Mouse (Mus musculus): ENCODE results near the gene Gys2.

The Gys2 gene

DNA sequence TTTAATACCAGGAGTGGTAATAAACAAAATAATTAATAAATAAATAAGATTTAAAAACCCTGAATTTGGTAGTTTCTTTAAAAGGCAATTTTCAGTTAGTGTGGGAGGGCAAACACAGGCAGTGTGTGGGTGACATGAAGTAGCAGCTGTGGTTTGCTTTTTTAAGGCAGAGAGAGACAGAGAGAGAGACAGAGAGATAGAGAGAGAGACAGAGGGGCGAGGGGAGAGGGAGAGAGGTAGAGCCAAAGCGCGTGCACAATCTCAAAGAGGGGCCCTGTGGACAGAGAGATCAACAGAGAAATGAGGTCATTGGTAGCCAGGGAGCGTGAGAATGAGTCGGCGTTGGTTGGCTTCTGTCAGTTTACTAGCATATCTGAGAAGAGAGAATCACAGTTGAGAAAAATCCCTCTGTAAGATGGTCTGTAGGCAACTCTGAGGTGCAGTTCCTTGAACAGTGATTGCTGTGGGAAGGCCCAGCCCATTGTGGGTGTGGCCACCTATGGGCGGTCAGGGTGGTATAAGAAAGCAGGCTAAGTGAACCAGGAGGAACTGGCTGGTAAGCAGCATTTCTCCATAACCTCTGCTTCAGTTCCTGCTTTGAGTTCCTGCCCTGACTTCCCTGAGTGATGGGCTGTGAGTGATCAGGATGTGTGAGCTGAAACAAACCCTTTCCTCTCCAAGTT, 17.5 kb downstream of the Gys2 start:
- in situ Hi-C loops (cut with MboI), result no loop called here

- in situ Hi-C loops (cut with MboI), result no loop called here
Observed at GRCm38 (mm10) chr6:142453311-142453710, 19.6 kb downstream of the Gys2 start.

DNA sequence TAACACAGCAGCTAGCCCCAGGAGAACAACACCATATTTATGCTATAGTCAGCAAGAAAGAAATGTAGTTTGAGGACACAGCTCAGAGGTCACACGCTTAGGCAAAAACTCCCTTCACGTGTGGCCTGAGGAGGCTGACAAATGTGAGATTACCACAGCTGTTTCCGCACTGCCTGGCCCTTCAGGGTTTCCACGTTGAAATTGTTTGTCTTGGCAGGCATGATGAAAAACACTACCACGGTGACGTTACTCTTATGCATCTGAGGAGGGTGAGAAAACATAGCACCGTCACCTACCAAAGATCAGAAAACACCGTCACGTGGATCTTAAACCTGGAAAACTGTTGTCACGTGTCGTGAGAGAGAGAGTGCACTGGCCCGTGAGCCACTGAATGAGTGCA, 21.5 kb downstream of the Gys2 start:
- in situ Hi-C loops (cut with MboI), result no loop called here

DNA sequence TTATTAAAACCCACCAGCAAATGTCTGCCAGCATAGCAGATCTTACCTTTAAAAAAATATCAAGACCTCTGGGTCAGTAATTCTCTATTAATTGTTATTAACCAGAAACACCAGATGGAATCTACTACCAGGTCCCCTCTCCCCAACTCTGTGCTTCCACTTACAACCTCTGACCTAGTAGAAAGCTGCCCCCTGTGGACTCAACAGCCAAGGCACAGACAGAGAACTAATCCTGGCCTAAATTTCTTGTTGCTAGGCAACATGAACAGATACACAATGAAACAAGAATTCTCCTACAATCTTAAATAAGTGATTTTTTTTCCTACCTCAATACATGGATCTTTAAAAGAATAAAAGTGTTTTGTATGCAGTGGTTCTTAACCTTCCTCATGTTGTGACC, 43.8 kb downstream of the Gys2 start:
- in situ Hi-C loops (cut with MboI), result no loop called here

- in situ Hi-C loops (cut with MboI), result no loop called here
Observed at GRCm38 (mm10) chr6:142424976-142425375, 47.9 kb downstream of the Gys2 start.

GRCm38 (mm10) chr6:142414597-142414996, 58.3 kb downstream of the Gys2 start:
- in situ Hi-C loops (cut with MboI), result no loop called here

DNA sequence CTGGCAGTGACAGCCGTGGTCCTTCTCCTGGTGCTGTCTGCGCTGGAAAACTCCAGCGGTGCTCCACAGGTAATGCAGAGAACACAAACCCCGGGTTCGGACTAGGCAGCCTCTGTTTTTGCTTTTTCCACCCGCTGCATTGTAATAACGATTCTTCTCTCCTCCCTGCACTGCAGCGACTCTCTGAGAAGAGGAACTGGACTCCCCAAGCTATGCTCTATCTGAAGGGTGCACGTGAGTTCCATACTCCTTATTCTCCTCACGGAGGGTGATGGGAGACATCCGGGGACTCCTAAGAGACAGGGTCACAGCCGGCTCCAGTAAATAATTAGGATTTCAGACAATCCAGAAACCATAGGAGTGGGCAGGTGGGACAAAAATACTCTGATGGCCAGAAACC, 59.1 kb downstream of the Gys2 start:
- in situ Hi-C loops (cut with MboI), result no loop called here

DNA sequence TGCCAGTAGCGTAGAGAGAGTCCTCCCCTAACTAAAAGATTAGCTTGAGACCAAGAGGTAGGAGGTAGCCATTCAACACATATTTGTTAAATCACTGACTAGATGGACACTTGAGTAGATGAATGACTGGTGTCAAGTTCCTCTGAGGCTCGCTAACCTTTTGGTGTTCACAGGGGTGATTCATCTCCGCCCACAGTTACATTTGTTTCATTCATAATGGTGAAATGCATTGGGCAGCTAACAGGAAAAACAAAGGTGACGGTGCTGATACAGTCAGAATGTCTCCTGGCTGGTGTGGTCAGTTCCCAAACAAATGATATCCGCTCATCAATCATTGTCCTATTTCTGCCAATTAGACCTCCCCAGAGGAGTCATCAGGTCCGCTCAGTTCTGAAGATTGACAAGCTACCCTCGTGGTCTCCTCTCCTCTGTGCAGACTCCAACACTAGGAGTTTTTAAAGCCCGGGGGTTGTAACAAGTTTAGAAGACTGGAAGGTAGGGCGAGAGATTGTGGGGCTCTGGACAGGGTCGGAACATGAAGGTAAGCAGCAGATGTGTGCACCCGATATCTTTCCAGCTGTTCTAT, 59.9 kb downstream of the Gys2 start, which contains the start of gene Spx:
Gene Spx, plus strand, starts transcription at position 536 of the 586 bp plus-strand sequence.
- in situ Hi-C loops (cut with MboI), result no loop called here

- in situ Hi-C loops (cut with MboI), result no loop called here
Observed at GRCm38 (mm10) chr6:142411140-142411539, 61.8 kb downstream of the Gys2 start.

GRCm38 (mm10) chr6:142395756-142396155, 77.2 kb downstream of the Gys2 start:
- in situ Hi-C loops (cut with MboI), result loop anchor here (25.0 kb wide), 1 partner anchor 367 kb away; the partner anchor contains the start of gene Cmas

DNA sequence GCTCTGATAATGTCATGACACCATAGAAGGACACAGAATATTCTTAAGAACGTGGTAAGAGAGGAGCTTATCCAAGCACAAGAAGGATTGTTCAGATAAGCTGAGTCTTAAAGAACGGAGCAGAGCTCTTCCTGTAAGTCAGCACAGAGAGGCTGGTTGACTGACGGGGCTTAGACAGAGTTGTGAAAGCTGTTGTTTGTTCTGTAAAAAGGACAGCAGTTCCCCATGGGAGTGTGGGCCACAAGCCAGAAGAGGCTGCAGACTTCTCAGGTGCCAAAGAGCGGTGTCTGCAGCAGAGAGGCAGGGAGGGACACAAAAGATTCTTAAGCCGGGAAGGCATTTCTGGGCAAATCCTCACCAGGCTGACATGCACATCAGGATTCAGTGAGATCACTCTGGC, 78.2 kb downstream of the Gys2 start:
- in situ Hi-C loops (cut with MboI), result loop anchor here (25.0 kb wide), 1 partner anchor 368 kb away; the partner anchor contains the start of gene Cmas

DNA sequence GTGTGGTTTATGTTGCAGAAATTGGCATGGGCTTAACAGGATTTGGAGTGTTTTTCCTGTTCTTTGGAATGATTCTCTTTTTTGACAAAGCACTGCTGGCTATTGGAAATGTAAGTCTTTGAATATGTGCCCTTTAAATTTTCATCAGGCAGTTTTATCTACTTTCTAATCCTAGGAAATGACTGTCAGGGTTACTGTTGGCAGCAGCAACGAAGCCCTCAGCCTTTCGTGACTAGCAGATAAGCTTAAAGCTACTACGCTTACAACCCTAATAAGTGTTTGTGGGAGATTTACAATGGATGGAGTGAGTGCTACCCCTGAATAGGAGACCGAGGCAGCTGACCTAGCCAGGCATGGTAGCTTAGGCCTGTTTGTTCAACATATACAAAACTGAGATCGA, 80.6 kb downstream of the Gys2 start:
- in situ Hi-C loops (cut with MboI), result loop anchor here (25.0 kb wide), 1 partner anchor 370 kb away; the partner anchor contains the start of gene Cmas

DNA sequence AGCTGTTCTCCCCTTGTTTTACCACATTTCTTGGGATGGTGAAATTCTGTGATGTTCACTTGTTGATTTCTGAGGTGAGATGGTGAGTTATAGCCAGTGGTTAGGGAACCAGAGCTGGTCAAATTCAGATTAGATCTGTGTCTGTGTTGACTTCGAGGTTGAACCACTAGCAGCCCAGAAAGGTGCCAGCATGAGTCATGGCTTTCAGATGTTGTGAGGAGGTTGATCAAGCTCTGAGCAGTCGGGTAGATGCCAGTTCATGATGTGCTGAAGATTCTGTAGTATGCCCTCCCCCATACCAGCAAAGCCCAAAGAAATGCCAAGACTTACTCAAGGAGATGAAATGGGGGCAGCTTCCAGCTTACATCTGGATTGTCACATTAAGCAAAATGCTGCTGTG, 83.8 kb downstream of the Gys2 start:
- in situ Hi-C loops (cut with MboI), result loop anchor here (25.0 kb wide), 1 partner anchor 373 kb away; the partner anchor contains the start of gene Cmas

- in situ Hi-C loops (cut with MboI), result loop anchor here (25.0 kb wide), 1 partner anchor 374 kb away; the partner anchor contains the start of gene Cmas
Observed at GRCm38 (mm10) chr6:142387755-142388271, 85.1 kb downstream of the Gys2 start.

DNA sequence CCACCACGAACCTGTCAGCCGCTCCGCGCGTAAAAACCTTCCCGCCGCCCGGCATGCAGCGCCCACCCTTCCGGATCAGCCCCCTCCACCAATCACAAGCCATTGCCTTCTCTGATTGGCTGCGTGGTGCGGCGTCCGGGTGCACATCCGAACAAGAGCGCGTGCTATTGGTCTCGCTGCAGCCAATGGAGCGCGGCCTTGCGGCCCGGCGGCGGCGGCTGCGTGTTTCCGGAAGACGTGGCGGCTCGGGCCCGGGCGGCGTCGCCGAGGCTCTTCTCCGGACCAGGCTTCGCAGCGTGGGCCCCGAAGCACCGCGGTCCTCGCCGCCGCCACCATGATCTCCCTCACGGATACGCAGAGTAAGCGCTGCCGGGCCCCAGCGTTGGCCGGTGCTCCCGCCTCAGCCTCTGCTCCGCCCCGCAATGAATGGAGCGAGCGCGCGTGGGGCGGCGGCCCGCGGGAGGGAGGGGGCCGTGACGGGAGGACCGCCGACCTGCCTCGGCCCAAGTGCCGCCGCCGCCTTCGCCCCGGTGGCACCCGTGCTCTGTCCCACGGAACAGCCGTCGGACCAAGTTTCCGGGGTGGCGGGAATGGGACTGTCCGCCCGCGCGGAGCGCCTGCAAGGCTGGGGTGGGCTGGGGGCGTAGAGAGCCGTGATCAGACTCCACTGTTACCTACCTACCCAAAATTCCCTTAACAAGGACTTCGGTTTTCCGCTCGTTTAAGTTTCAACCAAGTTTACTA, 85.7 kb downstream of the Gys2 start, which contains the start of the genes Recql and Golt1b:
Gene Recql, minus strand, starts transcription at position 77 of the 744 bp plus-strand sequence.
Gene Golt1b, plus strand, starts transcription at position 211 of the 744 bp plus-strand sequence.
- in situ Hi-C loops (cut with MboI), result loop anchor here (25.0 kb wide), 1 partner anchor 375 kb away; the partner anchor contains the start of gene Cmas

GRCm38 (mm10) chr6:142386285-142387010, 86.5 kb downstream of the Gys2 start:
- in situ Hi-C loops (cut with MboI), result loop anchor here (25.0 kb wide), 1 partner anchor 376 kb away; the partner anchor contains the start of gene Cmas

DNA sequence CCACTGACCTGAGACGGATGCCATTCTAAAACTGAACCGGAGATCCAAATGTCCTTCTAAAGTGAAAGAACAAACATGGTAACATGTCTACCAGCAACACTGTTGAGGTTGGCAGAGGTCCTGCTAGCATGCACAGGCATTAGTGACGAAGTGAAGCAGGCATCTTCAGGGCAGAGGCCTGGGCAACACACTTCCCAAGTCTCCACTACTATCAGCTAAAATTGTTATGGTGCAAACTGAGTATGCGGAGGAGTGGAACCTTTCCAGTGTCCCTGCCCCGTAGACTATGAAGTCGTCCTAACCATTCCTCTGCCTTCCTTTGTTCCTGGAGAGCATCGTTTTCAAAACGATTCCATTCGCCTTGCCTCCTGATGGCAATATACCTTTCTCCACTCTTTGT, 88.4 kb downstream of the Gys2 start:
- in situ Hi-C loops (cut with MboI), result loop anchor here (25.0 kb wide), 1 partner anchor 378 kb away; the partner anchor contains the start of gene Cmas

DNA sequence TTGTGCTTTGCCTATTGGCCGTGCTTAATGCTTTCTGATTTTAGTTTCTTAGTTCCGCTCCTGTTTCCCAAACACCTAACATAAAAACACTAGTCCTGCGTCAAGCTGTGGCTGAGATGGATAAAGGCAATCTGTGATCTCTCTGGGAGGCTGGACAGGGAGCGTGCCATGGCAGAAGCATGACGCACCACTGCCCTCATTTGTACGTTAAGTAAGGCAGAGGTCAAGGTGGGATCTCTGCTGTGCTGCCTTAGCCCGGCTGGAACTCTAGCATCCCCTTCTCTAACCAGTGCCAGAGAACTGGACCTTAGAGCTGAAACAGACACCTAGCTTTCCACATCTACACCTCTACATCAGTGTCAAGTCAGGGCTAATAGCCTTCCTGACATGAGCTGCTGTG, 91.3 kb downstream of the Gys2 start:
- in situ Hi-C loops (cut with MboI), result loop anchor here (25.0 kb wide), 1 partner anchor 381 kb away; the partner anchor contains the start of gene Cmas

DNA sequence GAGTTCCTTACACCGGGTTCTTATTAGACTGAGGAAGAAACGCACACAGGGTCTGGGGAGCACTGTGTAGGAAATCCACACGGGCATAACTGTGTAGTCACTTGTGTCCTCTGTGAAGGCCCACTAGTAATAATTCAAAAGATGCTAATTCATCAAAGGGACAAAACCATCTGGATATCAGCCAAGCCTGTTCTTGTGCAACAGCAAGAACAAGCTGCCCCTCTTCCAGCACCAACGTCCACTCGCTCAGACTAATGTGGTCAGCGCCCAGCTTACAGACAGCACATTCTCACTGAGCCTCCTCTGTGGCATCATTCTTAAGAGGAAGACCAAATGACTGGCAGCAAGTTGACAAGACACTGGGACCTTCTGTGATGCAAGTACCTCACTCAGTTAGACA, 92.9 kb downstream of the Gys2 start:
- in situ Hi-C loops (cut with MboI), result loop anchor here (25.0 kb wide), 1 partner anchor 382 kb away; the partner anchor contains the start of gene Cmas

- in situ Hi-C loops (cut with MboI), result loop anchor here (25.0 kb wide), 1 partner anchor 384 kb away; the partner anchor contains the start of gene Cmas
Observed at GRCm38 (mm10) chr6:142378576-142379330, 94.2 kb downstream of the Gys2 start.
